Mouse (Mus musculus) lung, adult 2 months (tissue): Measurements from ENCODE around the gene Itga7. TPM values are rescaled to one million over a fixed set of nuclear protein-coding genes. Genes with fewer than 3 reads are reported as not detected.

Source experiments
- DNase-seq: peaks from one replicate; pipeline ENCODE4 v3.0.0; 2022
- H3K4me1 ChIP-seq: fragments of 200-500 bp; 2 replicates; pipeline ENCODE4 v1.6.1; 2011; ENCODE audit warnings: low read length; ENCODE audit not compliant: control insufficient read depth, insufficient read depth
- H3K4me3 ChIP-seq: fragments of 200-500 bp; replicated peaks from 2 replicates; pipeline ENCODE3; 2011; ENCODE audit warnings: low read depth, mild to moderate bottlenecking, control low read depth, low read length; ENCODE audit errors: extremely low read depth
- CTCF ChIP-seq: fragments of 200-500 bp; IDR thresholded peaks from 2 replicates; pipeline ENCODE4 v1.5.1; 2011; ENCODE audit warnings: mild to moderate bottlenecking, low read length, control low read depth; ENCODE audit not compliant: insufficient read depth
- POLR2A ChIP-seq: fragments of 200-500 bp; IDR thresholded peaks from 2 replicates; pipeline ENCODE4 v1.6.1; 2011; ENCODE audit warnings: low read depth, mild to moderate bottlenecking, control low read depth, low read length, borderline replicate concordance; ENCODE audit errors: extremely low read depth
- WGBS: fragments of 180-500 bp; shearing (Covaris S2); methylation state at CpG from one replicate; pipeline ENCODE4 v1.1.7; 2018; 5-methylcytosine and 5-hydroxymethylcytosine counted together
- polyA plus RNA-seq: library from polyadenylated mRNA; depleted of rRNA; stranded (reverse); fragments of >200 nt; gene quantifications from 2 replicates; pipeline ENCODE4 v1.2.3, GENCODE M21; 2012

The Itga7 gene
- polyA plus RNA-seq, 1 experiment, result 37.6 TPM

- no peak overlapping the region for H3K4me3 ChIP-seq
- no peak for TF ChIP-seq POLR2A
- no peak for TF ChIP-seq CTCF
- WGBS, result 40% methylated on average over 6 of the region's 6 CpGs
- no peak for DNase-seq
- peaks cover 10% of the 10 kb centered on the region; the same call in 1 of the 2 replicates for H3K4me1 ChIP-seq
Observed at GRCm38 (mm10) chr10:128919203-128919631, 14.4 kb upstream of the Itga7 start.

DNA sequence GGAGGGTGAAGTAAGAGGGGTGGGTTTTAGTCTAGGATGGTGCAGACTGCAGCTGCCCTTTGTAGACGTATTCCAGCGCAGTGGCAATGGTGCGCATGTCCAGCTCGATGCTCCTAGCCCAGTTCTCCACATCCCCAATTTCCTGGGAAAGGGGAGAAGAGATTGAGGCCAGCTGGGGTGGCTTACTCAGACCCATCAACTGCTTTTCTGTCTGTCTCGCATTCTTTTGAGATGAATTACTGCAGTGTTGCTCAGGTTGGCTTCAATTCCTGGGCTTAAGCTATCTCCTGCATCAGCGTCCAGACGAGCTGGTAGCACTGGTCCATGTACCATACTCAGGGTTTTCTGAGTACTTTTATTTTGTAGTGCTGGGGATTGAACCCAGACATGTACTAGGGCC is 13.7 kb upstream of the Itga7 start:
- DNase-seq, result no peak
- H3K4me3 ChIP-seq, result no peak overlapping the region
- H3K4me1 ChIP-seq, result peaks cover 11% of the 10 kb centered on the region; the same call in 1 of the 2 replicates
- TF ChIP-seq CTCF (no peak), POLR2A (no peak)
- 71% methylated on average over 7 of the region's 7 CpGs for WGBS

- 56% methylated on average over 3 of the region's 3 CpGs for WGBS
- TF ChIP-seq CTCF, result no peak
- no peak for TF ChIP-seq POLR2A
- Histone ChIP-seq H3K4me3 (no peak overlapping the region), H3K4me1 (peaks cover 11% of the 10 kb centered on the region; the same call in 1 of the 2 replicates)
- DNase-seq, result no peak
Observed at GRCm38 (mm10) chr10:128920736-128921161, 12.9 kb upstream of the Itga7 start.

DNA sequence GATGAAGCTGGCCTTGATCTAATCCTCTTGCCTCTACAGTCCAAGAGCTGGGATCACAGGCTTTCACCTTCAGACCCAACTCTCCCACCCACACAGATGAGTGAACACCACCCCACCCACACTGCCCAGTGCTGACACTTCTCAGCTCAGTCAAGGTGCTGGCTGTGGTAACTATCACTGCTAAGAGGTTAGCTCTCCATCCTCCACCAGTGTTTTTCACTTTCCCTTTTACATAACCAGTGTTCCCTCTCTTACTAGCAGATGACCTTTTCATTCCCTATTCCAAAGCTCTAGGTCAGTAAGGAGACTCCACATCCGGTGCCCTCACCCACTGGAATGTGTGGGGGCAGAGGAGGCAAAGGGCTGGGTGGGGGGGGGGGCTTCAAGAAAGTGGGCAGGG is 12.4 kb upstream of the Itga7 start:
- WGBS, result 46% methylated on average over 1 of the region's 1 CpGs
- no peak for DNase-seq
- TF ChIP-seq POLR2A (no peak), CTCF (no peak)
- Histone ChIP-seq H3K4me1 (peaks cover 11% of the 10 kb centered on the region; the same call in 1 of the 2 replicates), H3K4me3 (no peak overlapping the region)

DNA sequence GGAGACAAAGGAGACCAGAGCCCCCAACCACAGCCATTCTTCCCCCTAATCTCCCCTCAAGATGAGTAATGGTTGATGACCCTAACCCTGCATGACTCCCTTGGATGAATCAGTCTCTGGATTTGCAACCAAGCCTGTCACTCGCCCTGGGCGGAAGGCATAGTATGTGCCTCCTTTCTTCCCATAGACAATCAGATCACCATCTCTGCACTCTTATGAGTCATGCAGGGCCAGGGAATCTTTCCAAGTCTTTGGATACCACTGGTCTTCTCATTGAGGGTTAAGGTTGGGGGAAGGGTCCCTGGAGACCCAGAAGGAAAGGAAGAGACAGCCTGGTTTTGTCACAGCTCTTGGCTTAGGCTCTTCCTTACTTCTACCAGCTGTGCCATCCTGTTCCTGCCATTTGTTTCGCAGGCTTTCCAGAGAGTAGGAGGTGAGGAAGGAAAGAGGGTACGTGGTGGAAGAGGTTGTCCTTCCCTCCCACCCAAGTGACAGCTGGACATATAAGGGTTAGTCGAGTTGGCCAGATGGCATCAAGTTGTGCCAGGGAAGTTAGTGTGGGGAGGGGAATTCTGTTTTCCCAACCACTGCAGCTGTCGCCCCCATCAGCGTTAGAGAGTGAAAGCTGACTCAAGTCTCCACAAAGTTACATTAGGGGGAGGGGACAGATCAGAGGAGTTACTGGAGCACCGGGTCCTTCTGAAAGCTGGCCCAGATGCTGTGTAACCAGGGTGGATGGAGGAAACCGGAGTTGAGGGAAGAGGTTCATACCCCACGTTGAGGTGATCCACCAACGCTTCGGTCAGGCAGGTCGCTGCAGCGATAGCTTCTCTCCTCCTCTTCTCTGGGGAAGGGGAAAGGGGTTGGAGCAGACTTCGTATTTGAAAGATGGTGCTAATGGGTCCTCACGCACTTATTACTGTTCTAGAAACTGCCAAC is 11.5 kb upstream of the Itga7 start:
- Histone ChIP-seq H3K4me1 (peaks cover 11% of the 10 kb centered on the region; the same call in 1 of the 2 replicates), H3K4me3 (no peak overlapping the region)
- 60% methylated on average over 16 of the region's 16 CpGs for WGBS
- DNase-seq, result no peak
- TF ChIP-seq POLR2A (no peak), CTCF (no peak)

GRCm38 (mm10) chr10:128922822-128923012 is 10.9 kb upstream of the Itga7 start, which contains the start of gene Rdh5:
Gene Rdh5, minus strand, starts transcription at chr10:128922888.
- H3K4me1 ChIP-seq, result peaks cover 11% of the 10 kb centered on the region; the same call in 1 of the 2 replicates
- H3K4me3 ChIP-seq, result peak within 1 kb of the TSS; percentile 89
- TF ChIP-seq POLR2A, result no peak
- no peak for TF ChIP-seq CTCF
- no peak for DNase-seq
- WGBS, result 23% methylated on average over 1 of the region's 1 CpGs

DNA sequence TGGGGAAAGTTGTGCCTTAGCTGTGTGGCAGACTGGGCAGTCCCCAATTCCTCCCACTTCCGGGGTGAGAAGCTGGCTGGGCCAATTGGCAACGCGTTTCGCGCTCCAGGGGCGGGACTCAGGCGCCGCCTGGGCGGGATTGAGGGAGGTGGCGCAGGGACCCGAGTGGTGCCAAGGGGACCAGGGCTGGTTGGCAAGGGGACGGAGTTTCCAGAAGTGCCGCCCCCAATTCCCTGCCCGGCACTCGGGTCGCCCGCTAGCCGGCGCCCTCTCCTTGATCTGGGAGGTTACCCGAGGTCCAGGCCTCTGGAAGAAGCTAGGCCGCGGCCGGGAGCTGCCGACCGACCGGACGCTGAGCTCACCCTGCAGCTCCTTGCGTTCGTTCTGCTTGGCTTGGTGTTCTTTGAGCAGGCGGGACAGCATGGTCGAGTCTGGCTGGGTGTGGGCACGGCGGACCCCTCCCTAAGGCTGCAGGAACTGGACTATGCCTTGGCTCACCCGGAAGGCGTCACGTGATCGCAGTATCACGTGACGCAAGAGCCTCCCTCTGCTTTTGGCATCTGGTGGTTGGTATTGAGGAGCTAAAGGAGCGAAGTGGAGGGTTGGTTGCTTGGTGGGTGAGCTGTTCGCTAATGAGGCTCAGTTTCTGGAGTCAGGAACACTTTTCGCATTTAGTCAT is 10.5 kb upstream of the Itga7 start:
- WGBS, result 1% methylated on average over 42 of the region's 42 CpGs
- H3K4me3 ChIP-seq, result peak overlapping the region; percentile 89
- TF ChIP-seq CTCF, result no peak
- TF ChIP-seq POLR2A, result peak; percentile 84; the same call in 1 of the 2 replicates
- peak; percentile 97 for DNase-seq
- H3K4me1 ChIP-seq, result peaks cover 11% of the 10 kb centered on the region; the same call in 1 of the 2 replicates

DNA sequence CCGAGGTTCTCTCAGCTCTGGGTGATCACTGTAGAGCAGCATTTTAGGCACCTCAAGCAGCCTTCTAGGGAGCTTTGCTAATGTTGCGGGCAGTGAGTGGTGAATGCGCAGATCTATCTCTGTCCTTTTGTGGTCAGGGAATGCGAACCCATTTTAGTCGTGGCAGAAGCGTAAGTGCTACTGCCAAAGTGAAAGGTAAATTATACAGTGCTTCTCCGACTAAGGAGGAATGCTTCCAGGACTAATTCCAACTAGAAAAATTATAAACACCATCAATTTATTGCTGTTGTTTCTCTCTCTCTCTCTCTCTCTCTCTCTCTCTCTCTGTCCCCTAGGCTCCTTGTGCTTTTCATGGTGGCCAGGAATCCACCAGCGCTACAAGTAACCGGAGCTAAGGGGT is 9.7 kb upstream of the Itga7 start, which contains the start of gene Bloc1s1:
TSS of gene Bloc1s1 (minus strand) at position 101 of the 400 bp plus-strand sequence.
- peaks cover 11% of the 10 kb centered on the region; the same call in 1 of the 2 replicates for H3K4me1 ChIP-seq
- no peak for DNase-seq
- 46% methylated on average over 9 of the region's 9 CpGs for WGBS
- TF ChIP-seq CTCF, result no peak
- peak within 1 kb of the TSS; percentile 89 for H3K4me3 ChIP-seq

DNA sequence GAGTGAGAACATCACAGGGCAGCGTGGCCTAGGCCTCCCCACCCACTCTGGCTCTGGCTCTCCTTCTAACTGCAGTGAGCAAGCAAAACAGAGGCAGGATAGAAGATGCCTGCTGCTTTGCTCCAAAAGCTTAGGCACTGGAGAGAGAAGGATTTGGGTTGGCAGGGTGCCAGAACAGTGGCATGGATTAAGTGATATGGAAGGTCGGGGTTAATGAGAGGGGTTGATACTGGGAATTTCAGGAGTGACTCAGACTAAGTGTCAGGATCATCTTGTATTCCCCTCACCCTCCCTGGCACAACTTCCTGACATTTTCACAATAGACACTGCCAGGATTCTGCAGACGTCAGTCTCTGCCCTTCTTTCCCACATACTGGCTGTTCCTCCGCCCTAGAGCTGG is 5.3 kb upstream of the Itga7 start:
- H3K4me1 ChIP-seq, result peaks cover 4% of the 10 kb centered on the region; the same call in 1 of the 2 replicates
- TF ChIP-seq CTCF (no peak), POLR2A (no peak)
- no peak overlapping the region for H3K4me3 ChIP-seq
- WGBS, result 34% methylated on average over 4 of the region's 4 CpGs
- DNase-seq, result no peak
